29 mouse cellular contexts compared by ENCODE assay signal in the genomic region with DNA sequence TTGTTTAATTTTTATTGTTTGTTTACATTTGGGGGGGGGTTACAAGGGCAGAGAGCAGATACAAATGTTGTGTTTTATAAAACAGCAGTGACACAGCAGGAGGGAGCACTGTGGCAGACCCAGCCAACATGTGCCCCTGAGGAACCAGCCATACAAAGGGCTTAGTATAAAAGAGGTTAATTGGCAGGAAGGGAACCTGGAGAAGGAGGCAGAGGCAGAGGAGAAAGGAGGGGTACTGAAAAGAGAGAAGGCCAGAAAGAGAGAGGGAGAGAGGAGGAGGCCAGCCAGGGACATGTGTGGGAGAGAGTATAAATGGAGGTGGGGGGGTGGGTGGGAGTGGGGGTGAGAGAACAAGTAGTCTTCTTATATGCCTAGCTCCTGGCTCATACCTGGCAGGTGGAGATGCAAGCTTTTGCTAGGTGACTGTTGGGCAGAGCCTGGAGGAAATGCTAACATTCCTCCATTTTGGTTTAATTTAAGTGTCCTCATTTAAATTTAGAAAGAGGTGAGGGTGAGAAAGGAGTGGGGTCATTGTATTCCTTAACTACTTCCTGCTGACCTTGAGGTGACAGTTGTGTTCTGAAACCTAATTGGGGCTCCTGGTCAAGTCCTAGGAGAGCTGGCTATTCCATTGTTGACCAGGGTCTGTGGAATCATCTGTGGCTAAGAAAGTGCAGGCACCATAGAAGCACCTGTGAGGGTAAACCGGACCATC. TPM values are rescaled to one million over a fixed set of nuclear protein-coding genes. Genes with fewer than 3 reads are reported as not detected.
DNase-seq lines count a peak whose midpoint lies in the region; ATAC-seq and TF ChIP-seq lines count a peak whose summit lies in the region.
"Had no signal": no experiment of that assay in that cellular context is flagged by ENCODE, and none has a peak within 500 bp of the region (broad histone marks: within the 10 kb centered on the region; RNA-seq: fewer than 3 reads in every experiment).

No protein-coding gene starts in this region.

- no peaks in the 10 kb centered on the region for H3K9me3 ChIP-seq in lung, postnatal 0 days (ENCODE audit: low read length)
- H3K9me3 ChIP-seq in ES-E14 (ENCODE audit: control insufficient read depth, insufficient read depth, low read depth, low read length), result no peaks in the 10 kb centered on the region
- no peaks in the 10 kb centered on the region for H3K9me3 ChIP-seq in forebrain, embryonic 14.5 days (replicated peaks; ENCODE audit: control insufficient read depth, low read length)
- H3K9me3 ChIP-seq: embryonic facial prominence, embryonic 10.5 days; embryonic facial prominence, embryonic 12.5 days; forebrain, embryonic 13.5 days had no signal

- no peak for TF ChIP-seq CTCF in lung, postnatal 0 days (IDR thresholded peaks at IDR 0.05)

- in situ Hi-C loops in ES-E14 (cut with MboI; ENCODE audit: low sequenced_read_pairs in 2 of 2, unreplicated experiment in 2 of 2), result no loop called here

- no peak overlapping the region for H3K9ac ChIP-seq in lung, postnatal 0 days (replicated peaks; ENCODE audit: low read depth)
- H3K9ac ChIP-seq in ES-E14 (ENCODE audit: insufficient read depth, low read depth, low read length, poor library complexity, severe bottlenecking), result no peak overlapping the region
- H3K9ac ChIP-seq in forebrain, embryonic 14.5 days (ENCODE audit: low read length), result no peak overlapping the region
- H3K9ac ChIP-seq: embryonic facial prominence, embryonic 12.5 days; forebrain, embryonic 13.5 days had no signal

- no peak overlapping the region for H3K4me2 ChIP-seq in lung, postnatal 0 days (replicated peaks; ENCODE audit: low read depth, low read length)
- H3K4me2 ChIP-seq in forebrain, embryonic 14.5 days (ENCODE audit: low read length), result no peak overlapping the region
- H3K4me2 ChIP-seq: embryonic facial prominence, embryonic 12.5 days; forebrain, embryonic 13.5 days had no signal

- H3K4me1 ChIP-seq in lung, postnatal 0 days (ENCODE audit: insufficient read depth, low read depth, low read length), result no peaks in the 10 kb centered on the region
- H3K4me1 ChIP-seq in ES-E14 (ENCODE audit: control insufficient read depth in 2 of 2, insufficient read depth in 2 of 2, low read length in 2 of 2, poor library complexity in 1 of 2), result peaks cover 0 to 3% of the 10 kb centered on the region in 2 experiments; a peak in 1 of 4 replicates
- no peaks in the 10 kb centered on the region for H3K4me1 ChIP-seq in forebrain, embryonic 14.5 days (ENCODE audit: control insufficient read depth, insufficient read depth, low read length)
- H3K4me1 ChIP-seq: embryonic facial prominence, embryonic 12.5 days; forebrain, embryonic 13.5 days had no signal

- ATAC-seq in lung, postnatal 0 days, result no peak
- ATAC-seq in forebrain, embryonic 14.5 days, result no peak
- ATAC-seq: CD4-positive, CD25-positive, alpha-beta regulatory T cell, adult 4 months; forebrain, embryonic 13.5 days; forebrain, embryonic 16.5 days had no signal

- no peak for DNase-seq in lung, postnatal 0 days (ENCODE audit: low spot score)
- no peak for DNase-seq in lung, postnatal 25 days (ENCODE audit: low spot score)
- peak; percentile 33 for DNase-seq in ES-E14 (ENCODE audit: low read depth, low spot score)
- peak; percentile 68 for DNase-seq in ZHBTc4 (ENCODE audit: low read depth, low spot score)
- DNase-seq in forebrain, embryonic 14.5 days (ENCODE audit: low spot score), result no peak
- DNase-seq in retina, postnatal 1 day, result no peak
- DNase-seq: adrenal gland, adult 2 months; adrenal gland, postnatal 10 days; adrenal gland, postnatal 25 days; B cell, adult 2 months; cerebellum, adult 11 months; cerebellum, adult 18-20 months; cerebellum, adult 8-10 months; cerebellum, adult 9-11 months; cerebellum, postnatal 14 days; cerebellum, postnatal 36 days had no signal

- H3K36me3 ChIP-seq in lung, postnatal 0 days (ENCODE audit: insufficient read depth, low read length), result no peaks in the 10 kb centered on the region
- H3K36me3 ChIP-seq in ES-E14 (ENCODE audit: control insufficient read depth, insufficient read depth, low read length, poor library complexity, severe bottlenecking), result no peaks in the 10 kb centered on the region
- no peaks in the 10 kb centered on the region for H3K36me3 ChIP-seq in forebrain, embryonic 14.5 days (ENCODE audit: control insufficient read depth, insufficient read depth, low read length)
- H3K36me3 ChIP-seq: embryonic facial prominence, embryonic 10.5 days; embryonic facial prominence, embryonic 12.5 days had no signal

- TF ChIP-seq EP300 in lung, postnatal 0 days (IDR thresholded peaks at IDR 0.05), result no peak

- WGBS in lung, postnatal 0 days, result 80% methylated on average over 1 of the region's 1 CpGs
- 92% methylated on average over 1 of the region's 1 CpGs for WGBS in forebrain, embryonic 14.5 days

- H3K27ac ChIP-seq in lung, postnatal 0 days (ENCODE audit: low read length), result 0 out of 2 replicates have a peak overlapping the region, but pooled peaks have one; percentile 22
- H3K27ac ChIP-seq in ES-E14 (ENCODE audit: insufficient read depth, low read depth, low read length, poor library complexity, severe bottlenecking), result no peak overlapping the region
- no peak overlapping the region for H3K27ac ChIP-seq in forebrain, embryonic 14.5 days (ENCODE audit: low read depth, low read length)
- H3K27ac ChIP-seq: embryonic facial prominence, embryonic 10.5 days; embryonic facial prominence, embryonic 12.5 days; forebrain, embryonic 13.5 days had no signal

- no peak overlapping the region for H3K4me3 ChIP-seq in lung, postnatal 0 days (ENCODE audit: low read depth, low read length)
- no peak overlapping the region for H3K4me3 ChIP-seq in ES-E14 (ENCODE audit: insufficient read depth in 1 of 2, low read depth in 1 of 2, low read length in 2 of 2, poor library complexity in 1 of 2, severe bottlenecking in 1 of 2)
- H3K4me3 ChIP-seq in forebrain, embryonic 14.5 days (ENCODE audit: low read depth, low read length), result no peak overlapping the region
- H3K4me3 ChIP-seq: embryonic facial prominence, embryonic 10.5 days; embryonic facial prominence, embryonic 12.5 days; forebrain, embryonic 13.5 days had no signal

- no peaks in the 10 kb centered on the region for H3K27me3 ChIP-seq in lung, postnatal 0 days (replicated peaks; ENCODE audit: insufficient read depth, low read length)
- no peaks in the 10 kb centered on the region for H3K27me3 ChIP-seq in forebrain, embryonic 14.5 days (replicated peaks; ENCODE audit: control insufficient read depth, insufficient read depth, low read length)
- H3K27me3 ChIP-seq: embryonic facial prominence, embryonic 12.5 days; forebrain, embryonic 13.5 days had no signal

TF ChIP-seq in ES-E14, 5 proteins besides CTCF, POLR2A, EP300 and RAD21:
- TF ChIP-seq ZNF384 (IDR thresholded peaks at IDR 0.05; ENCODE audit: low read depth, low read length) (no peak), HCFC1 (IDR thresholded peaks at IDR 0.05; ENCODE audit: borderline replicate concordance, insufficient read depth, low read length) (no peak), CHD2 (IDR thresholded peaks at IDR 0.05; ENCODE audit: low read depth, low read length) (no peak), ZC3H11A (IDR thresholded peaks at IDR 0.05; ENCODE audit: borderline replicate concordance, low read depth, low read length) (no peak), MAFK (IDR thresholded peaks at IDR 0.05; ENCODE audit: insufficient read depth, low read depth, low read length) (no peak)

RNA-seq across cellular contexts. Expression of a gene that starts 37.4 kb away (rescaled TPM):
- polyA plus RNA-seq in lung, postnatal 0 days (2015; fragmentation: Nextera tagmentation; extraction: Ambion mirVana), result not detected in 2 replicates
- total RNA-seq in ES-E14 (2012; rRNA removed), result 1.8 and 2.1 TPM in 2 replicates
- not detected in 2 replicates for polyA plus RNA-seq in forebrain, embryonic 14.5 days (2014; fragmentation: Nextera tagmentation; extraction: Ambion mirVana)
- total RNA-seq: adrenal gland, adult 2 months; adrenal gland, postnatal 10 days; adrenal gland, postnatal 25 days; adrenal gland, postnatal 4 days; CH12.LX; common myeloid progenitor, adult 5-6 weeks; MEL had no signal
- polyA plus RNA-seq: adrenal gland, adult 2 months; brain, embryonic 14.5 days; CD4-positive, CD25-positive, alpha-beta regulatory T cell, adult 4 months; embryonic facial prominence, embryonic 10.5 days; embryonic facial prominence, embryonic 12.5 days; embryonic facial prominence, embryonic 14.5 days; forebrain, embryonic 11.5 days; forebrain, embryonic 13.5 days; forebrain, embryonic 16.5 days; frontal cortex, adult 2 months had no signal

Comparison
In these comparisons a context has a peak if more than half of its experiments do, and no peak if none do; other contexts are left out.
1. DNase-seq: peak in ES-E14 (single experiment) and ZHBTc4 (single experiment); none in lung, postnatal 0 days (single experiment), lung, postnatal 25 days (single experiment), forebrain, embryonic 14.5 days (single experiment) and retina, postnatal 1 day (single experiment).